Mouse (Mus musculus): ENCODE measurements at regions not wholly inside any gene's neighbourhood (a gene's known extent, or its start where the extent isn't known, plus 50 kb on each side); places are given as distances from the start of the nearest gene placed in this dataset.

- DNase-seq (ENCODE audit: low spot score in 2 of 2): no peak
Measured at GRCm38 (mm10) chr13:70127310-70127709, 325.1 kb downstream of the Med10 start.

GRCm38 (mm10) chr13:70134544-70134943 is 332.3 kb downstream of the Med10 start:
- no peak for DNase-seq (ENCODE audit: low spot score in 2 of 2)

- DNase-seq (ENCODE audit: low spot score in 2 of 2): no peak
Measured at GRCm38 (mm10) chr13:70136209-70136608, 334.0 kb downstream of the Med10 start.

- DNase-seq (ENCODE audit: low spot score in 2 of 2): no peak
Measured at GRCm38 (mm10) chr13:70144461-70144860, 342.3 kb downstream of the Med10 start.

- no peak for DNase-seq (ENCODE audit: low spot score in 2 of 2)
Measured at GRCm38 (mm10) chr13:70145466-70145865, 343.3 kb downstream of the Med10 start.

- DNase-seq (ENCODE audit: low spot score in 2 of 2): no peak
Measured at GRCm38 (mm10) chr13:70149041-70149898, 347.1 kb downstream of the Med10 start.

GRCm38 (mm10) chr13:70149899-70150184 is 347.6 kb downstream of the Med10 start:
- DNase-seq (ENCODE audit: low spot score in 2 of 2): no peak

- DNase-seq (ENCODE audit: low spot score in 2 of 2): no peak
Measured at GRCm38 (mm10) chr13:70153062-70153461, 350.9 kb downstream of the Med10 start.

GRCm38 (mm10) chr13:70155596-70155995 is 353.4 kb downstream of the Med10 start:
- DNase-seq (ENCODE audit: low spot score in 2 of 2): no peak

GRCm38 (mm10) chr13:70156975-70157588 is 354.9 kb downstream of the Med10 start:
- DNase-seq (ENCODE audit: low spot score in 2 of 2): no peak

- no peak for DNase-seq (ENCODE audit: low spot score in 2 of 2)
Measured at GRCm38 (mm10) chr13:70159065-70159464, 356.9 kb downstream of the Med10 start.

- no peak for DNase-seq (ENCODE audit: low spot score in 2 of 2)
Measured at GRCm38 (mm10) chr13:70159604-70160003, 357.4 kb downstream of the Med10 start.

GRCm38 (mm10) chr13:70162115-70162514 is 359.9 kb downstream of the Med10 start:
- no peak for DNase-seq (ENCODE audit: low spot score in 2 of 2)

GRCm38 (mm10) chr13:70165511-70166225 is 363.5 kb downstream of the Med10 start:
- no peak for DNase-seq (ENCODE audit: low spot score in 2 of 2)

GRCm38 (mm10) chr13:70167747-70168146 is 365.6 kb downstream of the Med10 start:
- DNase-seq (ENCODE audit: low spot score in 2 of 2): no peak

GRCm38 (mm10) chr13:70168906-70169305 is 366.7 kb downstream of the Med10 start:
- DNase-seq (ENCODE audit: low spot score in 2 of 2): no peak

- DNase-seq (ENCODE audit: low spot score in 2 of 2): no peak
Measured at GRCm38 (mm10) chr13:70177066-70177465, 374.9 kb downstream of the Med10 start.

- no peak for DNase-seq (ENCODE audit: low spot score in 2 of 2)
Measured at GRCm38 (mm10) chr13:70178073-70178491, 375.9 kb downstream of the Med10 start.

- no peak for DNase-seq (ENCODE audit: low spot score in 2 of 2)
Measured at GRCm38 (mm10) chr13:70190978-70191377, 388.8 kb downstream of the Med10 start.

- no peak for DNase-seq (ENCODE audit: low spot score in 2 of 2)
Measured at GRCm38 (mm10) chr13:70192101-70193025, 390.2 kb downstream of the Med10 start.

GRCm38 (mm10) chr13:70193270-70193669 is 391.1 kb downstream of the Med10 start:
- no peak for DNase-seq (ENCODE audit: low spot score in 2 of 2)

- DNase-seq (ENCODE audit: low spot score in 2 of 2): no peak
Measured at GRCm38 (mm10) chr13:70195854-70196253, 393.7 kb downstream of the Med10 start.
